Mouse (Mus musculus): ENCODE results near the gene Sec31b. TPM values are rescaled to one million over a fixed set of nuclear protein-coding genes. Genes with fewer than 3 reads are reported as not detected.

Sec31b gene
- polyA plus RNA-seq (2015; fragmentation: Nextera tagmentation; extraction: Ambion mirVana): 0.13 and 0.43 TPM in 2 replicates

DNA sequence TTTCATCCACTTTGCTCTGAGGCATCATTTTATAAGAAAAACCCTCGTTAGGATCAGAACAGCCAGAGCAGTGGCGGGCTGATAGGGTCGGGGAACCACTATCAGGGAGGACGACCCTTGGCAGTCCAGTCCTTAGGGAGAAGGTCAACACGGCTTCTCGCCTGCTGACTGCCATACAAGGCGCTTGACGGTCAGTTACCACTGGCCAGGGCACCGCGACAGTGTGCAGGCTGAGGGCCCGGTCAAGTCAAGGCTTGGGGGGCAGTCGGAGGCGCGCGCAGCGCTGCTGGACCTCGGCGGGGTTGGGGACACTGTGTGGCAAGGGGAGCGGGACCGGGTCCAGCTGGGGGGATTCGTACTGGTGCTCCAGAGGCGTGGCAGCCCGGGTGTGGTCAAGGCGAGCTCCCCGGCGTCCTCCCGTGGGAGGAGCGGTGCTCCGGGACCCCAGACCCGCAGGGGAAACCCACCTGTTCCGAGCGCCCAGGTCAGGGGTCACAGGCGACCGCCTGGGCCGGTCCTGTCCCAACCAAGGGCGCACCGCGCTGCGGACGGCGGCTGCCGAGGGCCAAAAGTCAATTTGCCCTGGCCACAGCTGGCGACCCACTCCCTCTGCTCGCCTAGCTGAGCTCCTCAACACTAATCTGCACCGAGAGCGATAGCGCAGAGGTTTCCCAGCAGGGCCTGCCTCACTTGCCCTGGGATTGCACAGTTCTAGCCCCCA lies at the start of gene Sec31b:
Gene Sec31b, minus strand, starts transcription at position 544 of the 721 bp plus-strand sequence.
- Histone ChIP-seq H3K27ac (replicated peaks) (no peak within 1 kb of the TSS), H3K4me1 (replicated peaks) (peaks cover 11% of the 10 kb centered on the region), H3K27me3 (0 out of 2 replicates have a peak, but pooled peaks cover 6% of the 10 kb centered on the region), H3K4me2 (peak within 1 kb of the TSS; percentile 81), H3K36me3 (peaks cover 28% of the 10 kb centered on the region), H3K4me3 (peak within 1 kb of the TSS; percentile 47), H3K9me3 (peaks cover 8% of the 10 kb centered on the region), H3K9ac (peak within 1 kb of the TSS; percentile 70)
- peak; percentile 52 for ATAC-seq (ENCODE audit: low read depth)
- WGBS: 1% methylated on average over 47 of the region's 47 CpGs

DNA sequence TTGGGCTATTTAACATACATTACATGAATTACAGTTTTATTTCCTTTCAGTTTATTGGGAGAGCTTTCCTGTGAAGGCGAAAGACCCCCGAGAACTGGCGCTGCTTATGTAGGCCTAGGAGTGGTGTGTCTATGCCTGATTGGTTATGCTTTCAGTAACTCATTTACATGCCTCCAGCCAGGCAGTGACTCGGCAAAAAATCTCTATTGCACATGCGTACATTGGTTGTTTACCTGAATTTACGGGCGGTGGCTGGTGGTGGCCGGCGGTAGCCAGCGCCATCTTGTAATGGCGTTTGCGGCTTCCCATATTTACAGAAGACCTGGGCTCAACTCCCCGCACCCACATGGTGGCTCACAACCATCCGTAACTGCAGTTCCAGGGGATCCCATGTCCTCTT lies 48.5 kb upstream of the Sec31b start:
- Histone ChIP-seq H3K9me3 (no peaks in the 10 kb centered on the region), H3K9ac (no peak overlapping the region), H3K4me2 (no peak overlapping the region), H3K36me3 (no peaks in the 10 kb centered on the region), H3K4me1 (replicated peaks) (peaks cover 17% of the 10 kb centered on the region), H3K27me3 (no peaks in the 10 kb centered on the region), H3K4me3 (no peak overlapping the region), H3K27ac (replicated peaks) (no peak overlapping the region)
- 94% methylated on average over 14 of the region's 14 CpGs for WGBS
- ATAC-seq (ENCODE audit: low read depth): no peak

DNA sequence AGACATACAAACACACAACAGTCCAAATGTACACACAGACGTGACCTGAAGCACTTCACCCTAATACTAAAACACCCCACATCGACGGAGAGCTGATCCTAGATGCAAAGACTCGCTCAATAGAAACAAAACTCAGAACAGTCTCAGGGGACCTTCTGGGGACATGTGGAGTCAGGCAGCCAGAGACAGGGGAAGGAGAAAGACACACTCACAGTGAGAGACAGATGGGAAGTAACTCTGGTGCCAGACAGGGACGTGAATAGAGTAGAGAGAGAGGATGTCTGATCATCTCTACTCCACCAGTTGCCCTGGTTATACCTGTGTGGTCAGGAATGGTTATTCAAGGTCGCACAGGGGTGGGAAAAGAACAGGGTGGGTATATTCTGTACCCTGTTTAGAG lies 46.0 kb upstream of the Sec31b start:
- no peak overlapping the region for H3K4me2 ChIP-seq
- peak overlapping the region; percentile 83 for H3K27ac ChIP-seq (replicated peaks)
- no peaks in the 10 kb centered on the region for H3K36me3 ChIP-seq
- peaks cover 17% of the 10 kb centered on the region for H3K4me1 ChIP-seq (replicated peaks)
- peaks cover 16% of the 10 kb centered on the region; the same call in 1 of the 2 replicates for H3K27me3 ChIP-seq
- 0 out of 2 replicates have a peak overlapping the region, but pooled peaks have one; percentile 13 for H3K9ac ChIP-seq
- H3K4me3 ChIP-seq: no peak overlapping the region
- no peaks in the 10 kb centered on the region for H3K9me3 ChIP-seq
- no peak for ATAC-seq (ENCODE audit: low read depth)
- 57% methylated on average over 6 of the region's 6 CpGs for WGBS

DNA sequence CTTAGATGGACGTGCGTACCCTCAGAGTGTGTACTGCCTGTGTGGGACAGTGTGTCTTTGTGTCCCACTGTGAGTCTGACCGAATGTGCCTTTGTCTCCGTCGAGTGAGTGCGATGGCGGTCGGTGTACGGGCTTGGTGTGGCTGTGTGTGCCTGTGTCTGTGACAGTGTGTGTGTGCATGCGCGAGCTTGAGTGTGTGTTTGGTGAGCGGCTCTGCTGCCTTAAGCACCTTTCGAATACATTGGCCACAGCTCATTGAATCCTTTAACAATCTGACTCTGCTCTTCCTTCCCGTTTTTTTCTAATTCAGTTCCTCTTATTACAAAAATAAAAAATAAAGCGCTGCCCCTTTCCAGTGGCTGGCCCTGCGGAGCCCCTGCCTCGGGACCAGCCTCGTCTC lies 45.3 kb upstream of the Sec31b start:
- H3K27ac ChIP-seq (replicated peaks): peak overlapping the region; percentile 83
- peak; percentile 57; the same call in 1 of the 2 replicates for ATAC-seq (ENCODE audit: low read depth)
- H3K36me3 ChIP-seq: no peaks in the 10 kb centered on the region
- H3K4me1 ChIP-seq (replicated peaks): peaks cover 17% of the 10 kb centered on the region
- H3K9ac ChIP-seq: no peak overlapping the region
- H3K27me3 ChIP-seq: peaks cover 22% of the 10 kb centered on the region
- no peaks in the 10 kb centered on the region for H3K9me3 ChIP-seq
- no peak overlapping the region for H3K4me2 ChIP-seq
- no peak overlapping the region for H3K4me3 ChIP-seq
- WGBS: 76% methylated on average over 18 of the region's 18 CpGs

DNA sequence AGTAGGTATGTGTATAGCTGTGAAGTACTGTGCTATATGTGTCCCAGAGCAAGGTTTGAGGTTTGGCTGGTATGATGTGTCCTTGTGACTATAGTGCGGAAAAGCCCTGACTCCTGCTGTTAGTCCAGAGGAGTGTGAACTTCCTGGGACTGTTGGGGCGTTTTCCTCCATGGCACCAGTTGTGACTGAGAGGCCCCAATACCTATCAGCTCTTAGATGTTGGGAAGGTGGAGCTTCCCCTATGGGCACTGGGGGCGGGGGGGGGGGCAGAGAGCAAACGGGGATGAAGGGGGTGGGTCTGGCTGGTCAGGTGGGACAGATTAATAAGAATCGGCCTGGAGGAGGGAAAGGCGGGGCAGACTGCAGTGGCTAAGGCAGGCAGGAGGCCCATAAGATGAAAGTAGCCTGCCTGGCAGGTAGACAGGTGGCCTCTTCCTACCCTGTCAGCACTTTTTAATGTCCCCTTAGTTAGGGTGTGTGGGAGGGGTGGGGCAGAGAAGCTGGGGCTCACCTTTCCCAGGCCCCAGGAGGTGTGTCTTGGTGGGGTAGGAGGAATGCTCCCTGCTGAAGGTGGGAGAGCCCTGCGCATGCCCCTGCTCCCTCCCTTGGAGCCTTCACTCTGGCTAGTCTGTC lies 44.0 kb upstream of the Sec31b start:
- Histone ChIP-seq H3K9ac (no peak overlapping the region), H3K27me3 (peaks cover 35% of the 10 kb centered on the region), H3K4me2 (no peak overlapping the region), H3K4me3 (no peak overlapping the region), H3K36me3 (no peaks in the 10 kb centered on the region), H3K9me3 (no peaks in the 10 kb centered on the region), H3K4me1 (replicated peaks) (peaks cover 17% of the 10 kb centered on the region), H3K27ac (replicated peaks) (no peak overlapping the region)
- WGBS: 59% methylated on average over 7 of the region's 7 CpGs
- no peak for ATAC-seq (ENCODE audit: low read depth)

DNA sequence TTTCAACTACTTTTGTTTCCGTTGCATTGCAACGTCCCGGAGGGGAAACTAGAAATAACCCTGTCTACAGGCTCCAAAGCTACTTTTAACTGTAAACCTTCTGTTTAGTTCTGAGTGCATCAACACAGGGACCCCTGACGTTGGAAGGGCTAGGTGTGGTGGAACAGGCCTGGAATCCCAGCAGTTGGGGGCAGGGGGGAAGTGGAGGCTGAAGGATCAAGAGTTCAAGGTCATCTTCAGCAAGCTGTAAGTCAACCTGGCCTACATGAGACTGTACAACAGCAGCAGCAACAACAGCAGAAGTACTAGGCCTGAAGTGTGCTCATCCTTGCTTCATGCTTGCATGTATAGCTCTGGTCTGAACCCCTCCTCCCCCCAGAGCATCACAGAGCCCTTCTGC lies 42.4 kb upstream of the Sec31b start:
- 37% methylated on average over 4 of the region's 4 CpGs for WGBS
- H3K4me2 ChIP-seq: no peak overlapping the region
- H3K27me3 ChIP-seq: peaks cover 48% of the 10 kb centered on the region
- no peak overlapping the region for H3K27ac ChIP-seq (replicated peaks)
- H3K36me3 ChIP-seq: no peaks in the 10 kb centered on the region
- peaks cover 17% of the 10 kb centered on the region for H3K4me1 ChIP-seq (replicated peaks)
- ATAC-seq (ENCODE audit: low read depth): no peak
- H3K4me3 ChIP-seq: no peak overlapping the region
- H3K9ac ChIP-seq: no peak overlapping the region
- no peaks in the 10 kb centered on the region for H3K9me3 ChIP-seq

DNA sequence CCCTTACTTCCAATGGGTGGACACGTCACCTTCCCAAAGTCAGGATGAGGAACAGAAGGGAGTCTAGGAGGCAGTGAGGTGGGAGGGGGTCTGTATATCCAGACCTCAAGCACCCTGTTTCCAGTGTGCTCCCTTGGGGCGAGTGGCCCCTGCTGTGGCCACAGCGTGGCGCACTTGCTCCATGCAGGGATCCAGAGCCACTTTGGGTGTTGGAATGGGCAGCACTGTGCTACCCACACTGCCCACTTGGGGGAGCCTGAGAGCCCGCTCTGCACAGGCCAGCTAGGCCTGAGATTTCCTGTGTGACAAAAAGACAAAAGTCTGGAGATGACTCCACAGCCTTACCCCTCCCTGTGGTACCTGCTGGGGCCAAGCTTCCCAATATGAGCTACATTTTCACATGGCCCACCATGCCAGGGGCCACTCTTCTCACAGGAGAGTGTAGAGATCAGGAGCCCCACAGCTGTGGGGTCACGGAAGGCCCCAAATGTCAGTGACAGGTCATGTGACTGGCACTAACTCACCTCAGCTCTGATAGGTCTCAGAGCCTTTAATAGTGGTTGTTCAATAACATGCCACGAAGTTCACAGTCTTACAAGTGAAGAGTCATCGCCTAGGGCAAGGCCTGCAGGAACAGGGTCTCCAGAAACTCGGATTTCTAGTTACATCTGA lies 37.1 kb upstream of the Sec31b start:
- H3K4me2 ChIP-seq: no peak overlapping the region
- H3K27me3 ChIP-seq: peaks cover 41% of the 10 kb centered on the region
- no peaks in the 10 kb centered on the region for H3K36me3 ChIP-seq
- no peak overlapping the region for H3K4me3 ChIP-seq
- 34% methylated on average over 9 of the region's 9 CpGs for WGBS
- peak; percentile 85 for ATAC-seq (ENCODE audit: low read depth)
- H3K4me1 ChIP-seq (replicated peaks): peaks cover 4% of the 10 kb centered on the region; the same call in 1 of the 2 replicates
- no peaks in the 10 kb centered on the region for H3K9me3 ChIP-seq
- peak overlapping the region; percentile 26; the same call in 1 of the 2 replicates for H3K9ac ChIP-seq
- H3K27ac ChIP-seq (replicated peaks): no peak overlapping the region

DNA sequence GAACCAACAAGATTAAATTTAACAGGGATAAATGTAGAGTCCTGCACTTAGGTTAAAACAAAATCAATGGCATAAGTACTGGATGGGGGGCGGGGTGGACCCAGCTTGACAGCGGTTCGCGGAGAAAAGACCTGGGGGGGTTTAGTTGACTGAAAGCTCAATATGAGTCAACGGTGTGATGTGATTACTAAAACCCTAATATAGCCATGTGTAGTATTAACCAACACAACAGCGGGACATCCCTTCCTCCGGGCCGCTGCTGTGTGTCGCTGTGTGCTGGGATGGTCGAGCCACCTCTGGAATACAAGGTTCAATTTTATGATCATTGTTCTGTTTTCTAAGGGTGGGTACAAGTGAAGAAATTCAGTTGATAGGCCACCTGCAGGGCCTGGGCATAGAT lies 36.4 kb upstream of the Sec31b start:
- H3K9me3 ChIP-seq: no peaks in the 10 kb centered on the region
- peaks cover 4% of the 10 kb centered on the region; the same call in 1 of the 2 replicates for H3K4me1 ChIP-seq (replicated peaks)
- no peak overlapping the region for H3K4me3 ChIP-seq
- H3K27ac ChIP-seq (replicated peaks): no peak overlapping the region
- H3K4me2 ChIP-seq: no peak overlapping the region
- H3K9ac ChIP-seq: 0 out of 2 replicates have a peak overlapping the region, but pooled peaks have one; percentile 26
- peaks cover 35% of the 10 kb centered on the region for H3K27me3 ChIP-seq
- 81% methylated on average over 10 of the region's 10 CpGs for WGBS
- 0 out of 2 replicates have a peak, but pooled peaks cover 4% of the 10 kb centered on the region for H3K36me3 ChIP-seq
- ATAC-seq (ENCODE audit: low read depth): peak; percentile 30; the same call in 1 of the 2 replicates

DNA sequence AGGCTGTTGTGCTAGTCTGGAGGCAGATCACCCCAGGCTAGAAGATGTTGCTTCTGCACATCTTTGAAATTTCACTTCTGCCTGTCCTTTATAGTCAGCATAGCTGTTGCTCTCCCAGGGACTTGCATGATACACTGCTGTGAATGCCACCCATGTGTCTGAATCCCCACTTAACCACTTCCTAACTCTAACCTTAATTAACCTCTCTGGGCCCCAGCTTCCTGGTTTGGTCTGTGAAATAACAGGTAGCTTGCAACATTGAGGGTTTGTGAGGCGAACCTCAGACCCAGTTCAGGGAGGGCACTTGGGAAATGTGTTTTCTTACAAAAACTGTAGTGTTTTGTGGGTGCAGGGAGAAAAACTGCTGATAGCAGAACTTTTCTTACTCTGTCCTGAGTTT lies 32.4 kb upstream of the Sec31b start:
- H3K4me1 ChIP-seq (replicated peaks): peaks cover 4% of the 10 kb centered on the region; the same call in 1 of the 2 replicates
- peaks cover 33% of the 10 kb centered on the region for H3K36me3 ChIP-seq
- no peak for ATAC-seq (ENCODE audit: low read depth)
- H3K27me3 ChIP-seq: peaks cover 2% of the 10 kb centered on the region; the same call in 1 of the 2 replicates
- no peak overlapping the region for H3K9ac ChIP-seq
- no peaks in the 10 kb centered on the region for H3K9me3 ChIP-seq
- H3K4me3 ChIP-seq: no peak overlapping the region
- no peak overlapping the region for H3K4me2 ChIP-seq
- 83% methylated on average over 1 of the region's 1 CpGs for WGBS
- no peak overlapping the region for H3K27ac ChIP-seq (replicated peaks)

DNA sequence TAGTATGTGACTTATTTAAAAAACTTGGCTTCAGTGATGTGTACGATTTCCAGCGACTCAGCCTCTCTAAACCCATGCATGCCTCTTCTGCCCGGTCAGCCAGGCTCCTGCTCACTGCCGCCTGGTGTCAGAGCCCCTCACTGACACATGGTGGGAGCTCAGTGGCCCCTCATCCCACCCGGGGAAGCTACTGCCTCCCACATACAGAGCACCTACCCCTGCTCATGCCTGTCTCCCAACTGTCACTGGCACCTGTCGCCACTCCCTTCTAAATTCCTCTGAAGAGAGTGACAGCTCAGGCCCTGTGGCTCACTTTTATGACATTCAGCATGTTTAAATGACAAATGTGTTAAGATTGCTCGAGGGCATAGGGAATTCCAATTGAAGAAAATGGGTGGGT lies 30.6 kb upstream of the Sec31b start:
- H3K4me2 ChIP-seq: no peak overlapping the region
- peaks cover 51% of the 10 kb centered on the region for H3K36me3 ChIP-seq
- H3K27ac ChIP-seq (replicated peaks): no peak overlapping the region
- no peak for ATAC-seq (ENCODE audit: low read depth)
- no peak overlapping the region for H3K4me3 ChIP-seq
- no peaks in the 10 kb centered on the region for H3K27me3 ChIP-seq
- H3K9ac ChIP-seq: no peak overlapping the region
- H3K9me3 ChIP-seq: no peaks in the 10 kb centered on the region
- WGBS: 76% methylated on average over 7 of the region's 7 CpGs
- no peaks in the 10 kb centered on the region for H3K4me1 ChIP-seq (replicated peaks)

DNA sequence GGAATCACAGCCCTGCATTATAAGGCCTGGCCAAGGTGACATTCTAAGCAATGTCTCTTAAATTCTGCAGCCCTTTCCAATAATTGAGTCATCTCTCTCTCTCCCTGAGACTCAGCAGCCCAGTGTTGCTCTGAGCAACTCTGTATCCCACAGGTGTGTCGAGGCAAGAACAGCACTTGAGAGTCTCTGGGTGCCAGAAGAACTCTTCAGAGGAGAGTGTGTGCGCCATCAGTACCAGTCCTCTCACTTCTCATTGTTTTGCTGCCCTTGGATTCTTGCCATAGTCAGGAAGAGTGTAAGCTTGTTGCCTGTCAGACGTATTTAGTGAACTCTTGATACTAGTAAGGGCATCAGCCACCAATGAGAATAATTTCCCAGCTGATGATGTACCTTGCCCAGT lies 22.1 kb upstream of the Sec31b start:
- Histone ChIP-seq H3K27ac (replicated peaks) (no peak overlapping the region), H3K9me3 (no peaks in the 10 kb centered on the region), H3K4me3 (no peak overlapping the region), H3K27me3 (no peaks in the 10 kb centered on the region), H3K36me3 (peaks cover 82% of the 10 kb centered on the region), H3K4me2 (no peak overlapping the region), H3K9ac (no peak overlapping the region), H3K4me1 (replicated peaks) (peaks cover 33% of the 10 kb centered on the region)
- ATAC-seq (ENCODE audit: low read depth): no peak
- WGBS: 90% methylated on average over 3 of the region's 3 CpGs

DNA sequence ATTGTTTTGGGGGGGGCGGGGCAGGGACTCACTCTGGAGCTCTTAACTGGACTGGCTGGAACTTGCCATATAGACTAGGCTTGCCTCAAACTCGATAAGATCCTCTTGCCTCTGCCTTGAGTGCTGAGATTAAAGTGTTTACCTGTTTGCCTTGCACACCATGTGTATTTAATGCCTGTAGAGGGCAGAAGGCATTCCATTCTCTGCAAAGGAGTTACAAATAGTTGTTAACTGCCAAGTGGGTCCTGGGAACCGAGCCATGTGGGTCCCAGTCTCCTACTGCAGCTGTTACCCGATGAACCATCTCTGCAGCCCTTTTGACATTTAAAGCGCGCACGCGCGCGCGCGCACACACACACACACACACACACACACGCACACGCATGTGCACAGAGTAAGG lies 18.3 kb upstream of the Sec31b start:
- peaks cover 5% of the 10 kb centered on the region for H3K27me3 ChIP-seq
- peak overlapping the region; percentile 78; the same call in 1 of the 2 replicates for H3K9ac ChIP-seq
- no peak overlapping the region for H3K27ac ChIP-seq (replicated peaks)
- peaks cover 33% of the 10 kb centered on the region for H3K4me1 ChIP-seq (replicated peaks)
- 92% methylated on average over 14 of the region's 14 CpGs for WGBS
- H3K4me2 ChIP-seq: peak overlapping the region; percentile 75
- H3K4me3 ChIP-seq: peak overlapping the region; percentile 64; the same call in 1 of the 2 replicates
- ATAC-seq (ENCODE audit: low read depth): no peak
- no peaks in the 10 kb centered on the region for H3K9me3 ChIP-seq
- H3K36me3 ChIP-seq: peaks cover 45% of the 10 kb centered on the region
